Mouse (Mus musculus) hindbrain, embryonic 11.5 days (tissue): ENCODE measurements around the gene Slc2a5. TPM values are rescaled to one million over a fixed set of nuclear protein-coding genes. Genes with fewer than 3 reads are reported as not detected.

Experiments used
- ATAC-seq: fragments of 200-750 bp; cut with Nextera tagmentation; 2 replicates; pipeline ENCODE4 v1.8.0; 2017; ENCODE audit warnings: mild to moderate bottlenecking, moderate TSS enrichment, moderate library complexity; ENCODE audit not compliant: low FRiP score
- DNase-seq: peaks from one replicate; pipeline ENCODE4 v3.0.0-alpha.2; 2015; ENCODE audit warnings: low spot score
- H3K27ac ChIP-seq: fragments of 300-500 bp; sonication (generic); 2 replicates; pipeline ENCODE4 v1.5.1; 2014; ENCODE audit warnings: mild to moderate bottlenecking, low read depth, low read length
- H3K27me3 ChIP-seq: fragments of 300-500 bp; sonication (generic); 2 replicates; pipeline ENCODE4 v1.6.1; 2014; ENCODE audit warnings: mild to moderate bottlenecking, low read length, moderate library complexity, mixed read lengths; ENCODE audit not compliant: control insufficient read depth, insufficient read depth
- H3K36me3 ChIP-seq: fragments of 300-500 bp; sonication (generic); 2 replicates; pipeline ENCODE4 v1.6.1; 2014; ENCODE audit warnings: mild to moderate bottlenecking, low read length, moderate library complexity, mixed read lengths; ENCODE audit not compliant: control insufficient read depth, insufficient read depth
- H3K4me1 ChIP-seq: fragments of 300-500 bp; sonication (generic); replicated peaks from 2 replicates; pipeline ENCODE4 v1.6.1; 2014; ENCODE audit warnings: low read length, mixed read lengths; ENCODE audit not compliant: control insufficient read depth, insufficient read depth
- H3K4me2 ChIP-seq: fragments of 300-500 bp; sonication (generic); replicated peaks from 2 replicates; pipeline ENCODE4 v1.6.1; 2014; ENCODE audit warnings: mild to moderate bottlenecking, low read depth, low read length
- H3K4me3 ChIP-seq: fragments of 300-500 bp; sonication (generic); 2 replicates; pipeline ENCODE4 v1.5.1; 2014; ENCODE audit warnings: low read depth, low read length
- H3K9ac ChIP-seq: fragments of 300-500 bp; sonication (generic); 2 replicates; pipeline ENCODE4 v1.6.1; 2014; ENCODE audit warnings: low read depth, low read length
- H3K9me3 ChIP-seq: fragments of 300-500 bp; sonication (generic); 2 replicates; pipeline ENCODE4 v1.6.1; 2016; ENCODE audit warnings: low read length; ENCODE audit not compliant: control insufficient read depth
- WGBS: fragments of 180-500 bp; shearing (Covaris S2); extraction: QIAGEN DNeasy Blood & Tissue Kit; methylation state at CpG from one replicate; pipeline ENCODE4 v1.1.7; 2014; 5-methylcytosine and 5-hydroxymethylcytosine counted together
- polyA plus RNA-seq: library from polyadenylated mRNA; unstranded; fragments of >200 nt; fragmentation: Nextera tagmentation; extraction: Ambion mirVana; gene quantifications from 2 replicates; pipeline ENCODE4 v1.2.1, GENCODE M21; 2014

The Slc2a5 gene
- polyA plus RNA-seq, 1 experiment from 2014 or later: 1.3 TPM

DNA sequence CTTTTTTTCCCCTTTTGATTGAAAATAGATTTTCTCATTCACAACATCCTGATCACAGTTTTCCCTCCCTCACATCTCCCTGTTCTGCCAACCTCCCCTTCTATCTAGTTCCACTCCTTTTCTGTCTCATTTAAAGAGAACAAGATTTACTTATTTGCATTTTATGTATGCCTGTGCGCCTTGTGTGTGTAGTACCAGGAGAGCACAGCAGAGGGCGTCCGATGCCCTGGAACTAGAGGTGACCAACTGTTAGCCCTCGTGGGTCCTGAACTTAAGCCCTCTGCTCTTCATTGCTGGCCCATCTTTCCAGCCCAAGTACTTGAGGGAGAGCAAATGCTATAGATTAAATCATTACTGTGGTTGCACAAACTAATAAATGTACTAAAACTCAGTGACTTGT is 33.7 kb upstream of the Slc2a5 start:
- H3K27me3 ChIP-seq: 0 out of 2 replicates have a peak, but pooled peaks cover 6% of the 10 kb centered on the region
- no peak overlapping the region for H3K4me3 ChIP-seq
- no peak overlapping the region for H3K9ac ChIP-seq

GRCm38 (mm10) chr4:150086841-150087160 is 32.3 kb upstream of the Slc2a5 start:
- Histone ChIP-seq H3K4me3 (peak overlapping the region; percentile 54), H3K9ac (no peak overlapping the region), H3K4me1 (no peaks in the 10 kb centered on the region; the same call in none of the 2 replicates), H3K27ac (no peak overlapping the region), H3K9me3 (no peaks in the 10 kb centered on the region), H3K27me3 (0 out of 2 replicates have a peak, but pooled peaks cover 8% of the 10 kb centered on the region), H3K4me2 (peak overlapping the region; percentile 97), H3K36me3 (no peaks in the 10 kb centered on the region)
- WGBS: 3% methylated on average over 7 of the region's 7 CpGs
- DNase-seq (no peak), ATAC-seq (no peak)

More for the DNA sequence above, 33.7 kb upstream of the Slc2a5 start:
- H3K4me1 ChIP-seq: no peaks in the 10 kb centered on the region; the same call in none of the 2 replicates
- H3K36me3 ChIP-seq: no peaks in the 10 kb centered on the region
- ATAC-seq (no peak), DNase-seq (no peak)
- WGBS: 82% methylated on average over 4 of the region's 4 CpGs
- H3K9me3 ChIP-seq: no peaks in the 10 kb centered on the region
- no peak overlapping the region for H3K4me2 ChIP-seq
- H3K27ac ChIP-seq: no peak overlapping the region

DNA sequence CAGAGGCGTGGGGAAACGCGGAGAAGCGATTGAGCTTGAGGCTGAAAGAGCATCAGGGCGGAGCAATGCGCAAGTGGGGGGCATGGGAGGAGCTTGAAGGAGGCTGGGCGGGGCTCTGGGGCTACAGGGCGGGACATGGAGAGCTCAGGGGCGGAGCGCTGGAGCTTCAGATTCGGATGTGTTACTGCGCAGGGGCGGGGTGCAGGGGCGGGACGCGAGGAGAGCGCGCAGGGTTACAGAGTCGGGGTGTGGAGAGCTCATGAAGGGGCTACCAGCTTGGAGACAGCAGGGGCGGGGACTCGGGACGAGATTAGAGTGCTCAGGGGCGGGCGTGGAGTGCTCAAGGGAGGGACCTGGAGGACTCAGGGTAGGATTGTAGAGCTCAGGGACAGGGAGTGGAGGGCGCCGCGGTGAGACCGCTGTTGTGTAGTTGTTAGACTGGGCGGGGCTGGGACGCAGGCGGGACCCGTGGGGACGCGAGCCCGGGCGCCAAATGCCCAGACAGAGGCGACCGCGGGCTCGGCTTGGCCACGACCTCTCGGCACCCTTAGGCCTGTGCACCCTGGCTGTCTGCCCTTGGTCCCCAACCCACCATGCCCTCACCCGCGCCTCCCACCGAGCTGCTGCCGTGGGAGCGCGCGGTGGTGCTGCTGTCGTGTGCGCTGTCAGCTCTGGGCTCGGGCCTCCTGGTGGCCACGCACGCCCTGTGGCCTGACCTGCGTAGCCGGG is 31.8 kb upstream of the Slc2a5 start, which contains the start of gene Gpr157:
TSS of gene Gpr157 (plus strand) at position 205 of the 729 bp plus-strand sequence.
- 0 out of 2 replicates have a peak, but pooled peaks cover 8% of the 10 kb centered on the region for H3K27me3 ChIP-seq
- no peaks in the 10 kb centered on the region for H3K9me3 ChIP-seq
- H3K9ac ChIP-seq: peak within 1 kb of the TSS; percentile 53
- H3K27ac ChIP-seq: 0 out of 2 replicates have a peak within 1 kb of the TSS, but pooled peaks have one; percentile 3
- peak within 1 kb of the TSS; percentile 54 for H3K4me3 ChIP-seq
- DNase-seq: peak; percentile 95
- no peaks in the 10 kb centered on the region; the same call in none of the 2 replicates for H3K4me1 ChIP-seq
- no peaks in the 10 kb centered on the region for H3K36me3 ChIP-seq
- WGBS: under 1% methylated on average over 54 of the region's 56 CpGs
- H3K4me2 ChIP-seq: peak within 1 kb of the TSS; percentile 97
- ATAC-seq: peak; percentile 92

GRCm38 (mm10) chr4:150087890-150088530 is 31.1 kb upstream of the Slc2a5 start:
- 17% methylated on average over 29 of the region's 29 CpGs for WGBS
- DNase-seq (no peak), ATAC-seq (0 out of 2 replicates have a peak, but pooled peaks have one; percentile 2)
- H3K27ac ChIP-seq: no peak overlapping the region
- H3K27me3 ChIP-seq: 0 out of 2 replicates have a peak, but pooled peaks cover 8% of the 10 kb centered on the region
- H3K9ac ChIP-seq: peak overlapping the region; percentile 53
- no peaks in the 10 kb centered on the region; the same call in none of the 2 replicates for H3K4me1 ChIP-seq
- peak overlapping the region; percentile 97 for H3K4me2 ChIP-seq
- no peaks in the 10 kb centered on the region for H3K36me3 ChIP-seq
- H3K9me3 ChIP-seq: no peaks in the 10 kb centered on the region
- peak overlapping the region; percentile 54 for H3K4me3 ChIP-seq

- Histone ChIP-seq H3K36me3 (no peaks in the 10 kb centered on the region), H3K4me3 (no peak overlapping the region), H3K4me1 (peaks cover 2% of the 10 kb centered on the region), H3K9me3 (no peaks in the 10 kb centered on the region), H3K27ac (no peak overlapping the region), H3K9ac (no peak overlapping the region), H3K27me3 (0 out of 2 replicates have a peak, but pooled peaks cover 8% of the 10 kb centered on the region), H3K4me2 (no peak overlapping the region)
- WGBS: 72% methylated on average over 10 of the region's 10 CpGs
- ATAC-seq: no peak
- DNase-seq: no peak
Observed at GRCm38 (mm10) chr4:150089121-150089520, 30.0 kb upstream of the Slc2a5 start.

- peak; percentile 48 for DNase-seq
Observed at GRCm38 (mm10) chr4:150091887-150092582, 27.0 kb upstream of the Slc2a5 start.

DNA sequence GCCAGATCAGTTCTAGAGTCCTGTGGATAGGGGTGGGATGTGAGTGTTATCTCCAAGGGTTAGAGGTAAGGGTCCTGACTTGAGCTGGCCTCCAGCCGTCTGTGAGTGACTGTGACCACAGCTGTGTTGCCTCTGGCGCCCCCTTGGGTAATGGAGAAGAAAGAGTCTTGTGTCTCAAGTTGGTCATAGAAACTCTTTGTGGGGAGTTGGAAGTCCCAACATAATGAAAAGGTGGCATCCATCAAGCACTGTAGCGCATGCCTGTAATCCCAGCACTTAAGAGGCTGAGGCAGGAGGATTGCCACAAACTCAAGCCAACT is 26.5 kb upstream of the Slc2a5 start:
- H3K36me3 ChIP-seq: no peaks in the 10 kb centered on the region
- H3K4me2 ChIP-seq: no peak overlapping the region
- no peak overlapping the region for H3K4me3 ChIP-seq
- WGBS: 56% methylated on average over 3 of the region's 3 CpGs
- H3K9ac ChIP-seq: no peak overlapping the region
- 0 out of 2 replicates have a peak, but pooled peaks cover 8% of the 10 kb centered on the region for H3K27me3 ChIP-seq
- peaks cover 11% of the 10 kb centered on the region for H3K4me1 ChIP-seq
- H3K27ac ChIP-seq: no peak overlapping the region
- DNase-seq (no peak), ATAC-seq (no peak)
- no peaks in the 10 kb centered on the region for H3K9me3 ChIP-seq

More at GRCm38 (mm10) chr4:150091887-150092582, 27.0 kb upstream of the Slc2a5 start:
- WGBS: 86% methylated on average over 18 of the region's 18 CpGs
- H3K4me2 ChIP-seq: no peak overlapping the region
- ATAC-seq: no peak
- peaks cover 11% of the 10 kb centered on the region for H3K4me1 ChIP-seq
- H3K27me3 ChIP-seq: 0 out of 2 replicates have a peak, but pooled peaks cover 8% of the 10 kb centered on the region
- H3K9ac ChIP-seq: no peak overlapping the region
- no peak overlapping the region for H3K27ac ChIP-seq
- no peaks in the 10 kb centered on the region for H3K36me3 ChIP-seq
- H3K9me3 ChIP-seq: no peaks in the 10 kb centered on the region
- H3K4me3 ChIP-seq: no peak overlapping the region

- no peak overlapping the region for H3K4me2 ChIP-seq
- ATAC-seq (no peak; the same call in 1 of the 2 replicates), DNase-seq (no peak)
- no peaks in the 10 kb centered on the region for H3K36me3 ChIP-seq
- WGBS: 26% methylated on average over 11 of the region's 12 CpGs
- H3K9me3 ChIP-seq: no peaks in the 10 kb centered on the region
- no peak overlapping the region for H3K4me3 ChIP-seq
- 0 out of 2 replicates have a peak overlapping the region, but pooled peaks have one; percentile 27 for H3K27ac ChIP-seq
- 0 out of 2 replicates have a peak, but pooled peaks cover 5% of the 10 kb centered on the region for H3K27me3 ChIP-seq
- H3K4me1 ChIP-seq: peaks cover 11% of the 10 kb centered on the region
- H3K9ac ChIP-seq: no peak overlapping the region
Observed at GRCm38 (mm10) chr4:150093560-150094462, 25.3 kb upstream of the Slc2a5 start.
